Mouse (Mus musculus) activated CD4-positive, CD25-positive, alpha-beta regulatory T cell, adult 4 months (primary cell): ENCODE data around the gene Ssbp4. TPM values are rescaled to one million over a fixed set of nuclear protein-coding genes. Genes with fewer than 3 reads are reported as not detected.

Experiments used
- ATAC-seq: one replicate; pipeline ENCODE4 v1.8.0; 2017
- polyA plus RNA-seq, 2 experiments: library from polyadenylated mRNA; unstranded; fragments of 100-300 nt; shearing (Covaris generic); gene quantifications; one replicate each; pipeline ENCODE4 v1.2.1; 2017

The Ssbp4 gene
- 10 to 100 TPM; 15.8 to 17.7 TPM for polyA plus RNA-seq

GRCm38 (mm10) chr8:70608749-70609367, at the start of gene Ssbp4:
TSS of gene Ssbp4 (minus strand) at chr8:70608872.
- ATAC-seq: no peak

- no peak for ATAC-seq
These were observed 49.1 kb upstream of the Ssbp4 start for GRCm38 (mm10) chr8:70657739-70658138.

GRCm38 (mm10) chr8:70657214-70657613, 48.5 kb upstream of the Ssbp4 start:
- ATAC-seq: no peak

GRCm38 (mm10) chr8:70656193-70656790, 47.6 kb upstream of the Ssbp4 start:
- ATAC-seq: no peak

GRCm38 (mm10) chr8:70655469-70655868, 46.8 kb upstream of the Ssbp4 start:
- no peak for ATAC-seq

- no peak for ATAC-seq
These were observed 45.4 kb upstream of the Ssbp4 start for GRCm38 (mm10) chr8:70654121-70654520.

GRCm38 (mm10) chr8:70653226-70653625, 44.6 kb upstream of the Ssbp4 start:
- ATAC-seq: peak; percentile 66

GRCm38 (mm10) chr8:70650351-70650750, 41.7 kb upstream of the Ssbp4 start:
- no peak for ATAC-seq

GRCm38 (mm10) chr8:70649324-70649723, 40.7 kb upstream of the Ssbp4 start:
- no peak for ATAC-seq

- no peak for ATAC-seq
These were observed 40.2 kb upstream of the Ssbp4 start for GRCm38 (mm10) chr8:70648921-70649320.

GRCm38 (mm10) chr8:70648164-70648442, 39.4 kb upstream of the Ssbp4 start:
- no peak for ATAC-seq

- ATAC-seq: no peak
These were observed 38.9 kb upstream of the Ssbp4 start for GRCm38 (mm10) chr8:70647343-70648163.

- no peak for ATAC-seq
These were observed 38.1 kb upstream of the Ssbp4 start for GRCm38 (mm10) chr8:70646775-70647174.

- no peak for ATAC-seq
These were observed 37.7 kb upstream of the Ssbp4 start for GRCm38 (mm10) chr8:70646369-70646768.

GRCm38 (mm10) chr8:70645501-70646224, 37.0 kb upstream of the Ssbp4 start:
- no peak for ATAC-seq

GRCm38 (mm10) chr8:70644065-70644464, 35.4 kb upstream of the Ssbp4 start:
- ATAC-seq: no peak

- no peak for ATAC-seq
These were observed 34.3 kb upstream of the Ssbp4 start for GRCm38 (mm10) chr8:70643019-70643418.

GRCm38 (mm10) chr8:70638752-70639151, 30.1 kb upstream of the Ssbp4 start:
- ATAC-seq: no peak

- no peak for ATAC-seq
These were observed 28.2 kb upstream of the Ssbp4 start for GRCm38 (mm10) chr8:70636838-70637237.

- no peak for ATAC-seq
These were observed 26.9 kb upstream of the Ssbp4 start for GRCm38 (mm10) chr8:70635527-70635926.

- ATAC-seq: no peak
These were observed 25.4 kb upstream of the Ssbp4 start for GRCm38 (mm10) chr8:70634066-70634465.

GRCm38 (mm10) chr8:70632346-70632892, 23.7 kb upstream of the Ssbp4 start, which contains the start of gene Gdf15:
TSS of gene Gdf15 (minus strand) at chr8:70632456.
- no peak for ATAC-seq

- ATAC-seq: no peak
These were observed 22.8 kb upstream of the Ssbp4 start for GRCm38 (mm10) chr8:70631436-70631835.
